Mouse (Mus musculus) urinary bladder, postnatal 14 days (tissue): ENCODE results near the gene Ttc6.

Source experiments
- DNase-seq: peaks from one replicate; pipeline ENCODE4 v3.0.0; 2021; ENCODE audit warnings: low spot score

The Ttc6 gene

GRCm38 (mm10) chr12:57545371-57546241 lies 18.3 kb upstream of the Ttc6 start:
- peak; percentile 69 for DNase-seq

- DNase-seq: peak; percentile 71
Measured at GRCm38 (mm10) chr12:57546415-57547201, 17.3 kb upstream of the Ttc6 start, which contains the start of gene Foxa1. Gene Foxa1 (minus strand): TSS chr12:57546916.

DNA sequence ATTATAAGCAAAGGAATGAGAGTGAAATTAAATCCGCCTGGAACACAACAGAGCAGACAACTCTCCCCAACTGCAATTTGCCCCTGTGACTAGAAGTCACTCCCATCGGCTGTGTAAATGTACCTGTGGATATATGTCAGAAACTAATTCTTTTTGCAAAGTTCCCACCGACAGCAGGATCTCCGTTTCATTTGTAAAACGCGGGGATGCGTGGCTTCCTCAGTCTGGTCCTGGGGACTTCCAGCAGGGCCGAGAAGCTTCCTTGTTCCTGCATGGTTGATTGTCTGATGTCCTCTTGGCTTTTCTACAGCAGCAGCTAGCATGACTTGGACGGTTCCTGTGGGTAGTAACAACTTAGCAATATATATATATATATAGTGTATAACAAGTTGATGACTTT lies 16.0 kb upstream of the Ttc6 start:
- DNase-seq: no peak

GRCm38 (mm10) chr12:57548352-57548980 lies 15.4 kb upstream of the Ttc6 start:
- DNase-seq: no peak

- no peak for DNase-seq
Measured at GRCm38 (mm10) chr12:57548981-57549666, 14.8 kb upstream of the Ttc6 start.

GRCm38 (mm10) chr12:57549667-57550160 lies 14.2 kb upstream of the Ttc6 start:
- no peak for DNase-seq

GRCm38 (mm10) chr12:57550181-57550808 lies 13.6 kb upstream of the Ttc6 start:
- DNase-seq: no peak

DNA sequence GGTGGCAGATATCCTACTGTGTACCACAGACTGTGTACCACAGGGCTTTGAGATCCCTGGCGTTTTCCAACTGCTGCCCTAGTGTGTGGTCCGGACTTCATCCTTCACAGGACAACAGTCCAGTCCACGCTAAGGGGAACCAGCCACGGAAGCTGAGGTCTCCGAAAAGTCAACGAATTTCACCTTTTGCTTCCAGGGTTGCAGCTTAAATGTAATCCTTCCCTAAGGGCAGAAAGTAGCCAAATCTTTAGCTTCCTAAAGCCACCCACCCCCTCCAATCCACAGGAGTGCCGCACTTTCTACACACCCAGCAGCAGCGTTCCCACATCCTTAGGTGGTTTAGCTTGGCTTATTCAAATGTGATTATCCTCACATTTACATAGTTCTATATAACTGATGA lies 13.0 kb upstream of the Ttc6 start:
- DNase-seq: no peak

GRCm38 (mm10) chr12:57552286-57552685 lies 11.6 kb upstream of the Ttc6 start:
- no peak for DNase-seq

- DNase-seq: no peak
Measured at GRCm38 (mm10) chr12:57554091-57554490, 9.8 kb upstream of the Ttc6 start.

- no peak for DNase-seq
Measured at GRCm38 (mm10) chr12:57571773-57572172, 7.9 kb downstream of the Ttc6 start.

DNA sequence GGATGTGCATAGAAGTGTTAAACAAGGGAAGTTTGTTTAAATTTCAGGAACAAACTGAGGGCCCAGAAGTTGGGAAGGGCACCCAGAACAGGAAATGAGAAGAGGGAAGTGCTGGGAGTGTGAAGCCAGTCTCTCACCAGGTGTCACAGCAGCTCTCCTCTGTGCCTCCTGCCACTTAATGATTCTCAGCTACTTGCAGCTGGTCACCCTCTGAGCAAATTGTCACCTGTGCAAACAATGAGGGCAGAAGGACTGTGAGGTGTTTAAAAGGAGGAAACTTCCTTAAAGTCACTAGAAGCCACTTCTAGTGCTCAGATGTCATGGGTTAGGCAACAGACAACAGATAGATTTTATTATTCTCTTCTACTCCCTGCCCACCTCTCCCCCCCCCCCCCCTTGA lies 8.5 kb downstream of the Ttc6 start:
- DNase-seq: no peak

GRCm38 (mm10) chr12:57575931-57576628 lies 12.2 kb downstream of the Ttc6 start:
- DNase-seq: peak; percentile 75

DNA sequence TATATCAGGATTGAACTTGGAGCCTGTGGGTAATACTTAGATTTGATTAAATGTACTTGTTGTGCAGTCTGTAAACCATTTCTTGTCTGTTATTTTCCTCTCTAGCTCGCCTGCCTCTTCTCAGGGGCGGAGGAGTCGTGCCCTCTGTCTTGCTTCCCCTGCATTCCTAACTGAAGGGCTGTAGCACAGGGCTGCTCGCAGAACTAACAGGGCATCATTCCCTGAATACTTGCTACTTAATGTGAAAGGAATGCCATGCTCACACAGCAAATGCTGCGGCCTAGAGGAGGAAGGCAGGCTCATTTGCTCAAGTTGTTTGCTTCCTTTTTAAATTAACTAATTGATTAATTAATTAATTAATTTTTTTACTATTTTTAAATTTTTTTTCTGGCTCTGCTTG lies 43.7 kb downstream of the Ttc6 start:
- peak; percentile 25 for DNase-seq

DNA sequence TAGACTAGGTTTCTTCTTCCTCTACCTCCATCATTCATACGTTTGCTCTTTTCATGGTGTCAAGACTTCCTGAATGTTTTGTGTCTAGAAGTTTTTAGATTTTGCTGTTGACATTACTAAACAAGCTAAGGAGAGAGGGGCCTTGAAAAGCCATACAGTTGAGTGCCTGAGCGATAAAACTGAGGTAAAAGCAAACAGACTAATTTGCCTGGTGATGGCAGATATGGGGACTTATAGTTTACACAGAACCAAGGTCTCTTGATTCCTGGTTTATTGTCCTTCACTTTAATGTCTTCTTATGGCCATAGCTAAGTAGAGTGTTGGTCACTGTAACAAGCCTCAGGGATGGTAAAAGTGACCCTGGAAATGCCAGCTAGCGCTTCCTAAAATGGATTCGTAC lies 51.2 kb downstream of the Ttc6 start:
- no peak for DNase-seq

DNA sequence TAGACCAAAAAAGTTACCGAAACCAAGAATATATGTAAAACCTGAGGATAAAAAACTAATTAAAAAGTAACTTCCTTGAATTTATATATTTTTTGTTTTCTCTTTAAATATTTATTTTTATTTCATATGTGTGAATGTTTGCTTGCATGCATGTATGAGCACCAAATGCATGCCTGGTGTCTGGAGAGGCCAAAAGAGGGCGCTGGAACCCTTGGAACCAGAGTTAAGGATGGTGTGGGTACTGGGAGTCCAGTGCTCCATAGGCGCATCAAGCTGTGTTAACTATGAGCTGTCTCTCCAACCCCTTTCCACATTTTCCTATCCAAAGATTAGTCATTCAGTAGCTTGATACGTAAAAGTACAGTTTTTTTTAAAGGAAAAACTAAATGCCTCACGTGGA lies 58.1 kb downstream of the Ttc6 start:
- no peak for DNase-seq

DNA sequence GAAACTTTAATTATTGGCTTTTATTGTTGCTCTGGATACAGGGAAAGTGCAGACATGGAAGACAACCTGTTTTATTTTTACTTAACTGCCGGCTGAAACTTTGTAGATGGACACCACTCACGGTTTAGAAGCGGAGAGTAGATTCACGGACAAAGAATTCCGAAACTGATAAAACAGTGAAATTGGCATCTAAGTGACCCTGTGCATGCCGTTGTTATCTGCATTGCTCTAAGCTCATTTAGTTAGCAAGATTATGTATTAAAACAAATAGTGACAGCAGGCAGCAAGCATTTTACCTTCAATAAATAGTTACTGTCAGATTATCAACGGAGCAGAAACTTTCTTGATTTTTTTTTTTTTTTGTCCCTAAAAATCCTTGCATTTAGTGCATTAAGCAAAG lies 59.4 kb downstream of the Ttc6 start:
- DNase-seq: no peak

DNA sequence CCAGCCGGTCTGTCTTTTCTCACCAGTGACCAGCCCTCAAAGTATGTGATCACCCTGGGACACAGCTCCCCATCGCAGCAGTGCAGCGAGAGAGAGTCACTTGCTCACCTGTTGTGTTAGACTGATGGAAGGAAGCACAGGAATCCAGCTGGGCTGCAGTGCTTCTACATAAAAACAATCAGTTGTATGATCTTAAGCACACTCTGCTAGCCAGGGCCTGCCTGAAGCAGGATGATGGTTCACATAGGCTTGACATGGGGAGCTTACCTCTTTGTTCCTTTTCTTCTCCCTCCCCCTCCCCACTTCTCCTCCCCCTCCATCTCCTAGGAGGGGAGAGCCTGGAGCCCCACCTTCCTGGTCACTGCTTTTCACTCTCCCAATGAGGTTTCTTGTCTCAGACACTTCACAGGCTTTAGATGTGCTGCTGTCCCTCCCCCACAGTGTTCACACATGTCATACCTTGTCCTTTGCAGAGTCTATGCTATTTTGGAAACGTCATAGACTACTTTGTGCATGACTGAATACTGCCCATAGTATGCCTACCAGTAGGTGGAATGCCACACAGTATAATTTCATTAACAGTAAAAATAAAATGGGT lies 60.2 kb downstream of the Ttc6 start:
- DNase-seq: peak; percentile 59

- no peak for DNase-seq
Measured at GRCm38 (mm10) chr12:57650011-57650410, 86.1 kb downstream of the Ttc6 start.

- no peak for DNase-seq
Measured at GRCm38 (mm10) chr12:57650677-57651076, 86.8 kb downstream of the Ttc6 start.
